Mouse (Mus musculus) induced T-regulatory cell, adult 2 months (primary cell): ENCODE data around the gene Cdk5rap1.
A peak's percentile ranks its signal among the peaks of the same experiment; 100 is the strongest.

Experiments
- DNase-seq: peaks from one replicate; pipeline ENCODE4 v3.0.0-alpha.2; 2012; ENCODE audit warnings: low read depth

Gene Cdk5rap1

GRCm38 (mm10) chr2:154372842-154373500 is at the start of gene Cdk5rap1:
TSS of gene Cdk5rap1 (minus strand) at chr2:154373010.
- peak; percentile 39 for DNase-seq

- DNase-seq = no peak
These were observed 49.4 kb upstream of the Cdk5rap1 start for GRCm38 (mm10) chr2:154422181-154422580.

- no peak for DNase-seq
These were observed 48.3 kb upstream of the Cdk5rap1 start for GRCm38 (mm10) chr2:154420942-154421731.

- no peak for DNase-seq
These were observed 47.1 kb upstream of the Cdk5rap1 start for GRCm38 (mm10) chr2:154419631-154420515.

- no peak for DNase-seq
These were observed 45.2 kb upstream of the Cdk5rap1 start for GRCm38 (mm10) chr2:154418001-154418400.

- DNase-seq = peak; percentile 64
These were observed 44.3 kb upstream of the Cdk5rap1 start for GRCm38 (mm10) chr2:154417107-154417506.

GRCm38 (mm10) chr2:154412018-154412666 is 39.3 kb upstream of the Cdk5rap1 start:
- DNase-seq = peak; percentile 71

GRCm38 (mm10) chr2:154410355-154410754 is 37.5 kb upstream of the Cdk5rap1 start:
- no peak for DNase-seq

GRCm38 (mm10) chr2:154407643-154408445 is 35.0 kb upstream of the Cdk5rap1 start, which contains the start of gene Snta1:
TSS of gene Snta1 (minus strand) at chr2:154408099.
- peak; percentile 88 for DNase-seq

GRCm38 (mm10) chr2:154407063-154407642 is 34.3 kb upstream of the Cdk5rap1 start:
- DNase-seq = no peak

- DNase-seq = no peak
These were observed 32.7 kb upstream of the Cdk5rap1 start for GRCm38 (mm10) chr2:154405447-154405994.

- no peak for DNase-seq
These were observed 30.0 kb upstream of the Cdk5rap1 start for GRCm38 (mm10) chr2:154402811-154403210.

GRCm38 (mm10) chr2:154401976-154402375 is 29.2 kb upstream of the Cdk5rap1 start:
- DNase-seq = no peak

- DNase-seq = no peak
These were observed 26.5 kb upstream of the Cdk5rap1 start for GRCm38 (mm10) chr2:154399325-154399724.

- no peak for DNase-seq
These were observed 25.5 kb upstream of the Cdk5rap1 start for GRCm38 (mm10) chr2:154398267-154398666.

GRCm38 (mm10) chr2:154396529-154396928 is 23.7 kb upstream of the Cdk5rap1 start:
- DNase-seq = no peak

- no peak for DNase-seq
These were observed 21.8 kb upstream of the Cdk5rap1 start for GRCm38 (mm10) chr2:154394602-154395001.

GRCm38 (mm10) chr2:154390180-154390964 is 17.6 kb upstream of the Cdk5rap1 start:
- DNase-seq = no peak

GRCm38 (mm10) chr2:154379103-154379502 is 6.3 kb upstream of the Cdk5rap1 start:
- no peak for DNase-seq
